Comparison of ENCODE assay signal across 8 mouse cellular contexts in the genomic region with DNA sequence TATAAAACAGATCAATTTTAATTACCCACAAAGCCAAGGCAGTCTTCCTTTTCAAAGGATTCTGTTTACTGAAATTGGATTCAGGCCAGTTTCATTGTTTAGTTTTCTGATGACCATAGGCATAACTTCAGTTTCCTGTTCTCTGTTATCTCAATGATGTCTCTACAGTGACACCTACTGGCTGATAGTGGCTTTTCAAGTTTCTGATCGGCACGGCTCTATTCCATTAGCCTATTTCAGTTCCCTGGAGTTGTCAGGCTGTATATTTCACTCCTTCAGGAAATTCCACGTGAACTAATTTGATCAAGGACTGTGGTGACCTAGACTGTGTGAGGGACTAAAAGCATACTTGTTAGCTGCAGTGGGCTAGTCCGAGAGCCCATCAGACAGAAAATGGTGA. TPM values are rescaled to one million over a fixed set of nuclear protein-coding genes. Genes with fewer than 3 reads are reported as not detected.
DNase-seq lines count a peak whose midpoint lies in the region; ATAC-seq lines count a peak whose summit lies in the region.

No protein-coding gene starts in this region.

- H3K4me1 ChIP-seq in forebrain, embryonic 14.5 days (ENCODE audit: control insufficient read depth, insufficient read depth, low read length): no peaks in the 10 kb centered on the region
- no peaks in the 10 kb centered on the region for H3K4me1 ChIP-seq in intestine, embryonic 16.5 days (ENCODE audit: control insufficient read depth, insufficient read depth, low read length)
- H3K4me1 ChIP-seq in limb, embryonic 13.5 days: no peaks in the 10 kb centered on the region
- no peaks in the 10 kb centered on the region for H3K4me1 ChIP-seq in neural tube, embryonic 11.5 days (ENCODE audit: control insufficient read depth, insufficient read depth, low read length)

- no peaks in the 10 kb centered on the region for H3K9me3 ChIP-seq in forebrain, embryonic 14.5 days (replicated peaks; ENCODE audit: control insufficient read depth, low read length)
- no peaks in the 10 kb centered on the region for H3K9me3 ChIP-seq in intestine, embryonic 16.5 days (ENCODE audit: control insufficient read depth, low read length)
- H3K9me3 ChIP-seq in limb, embryonic 13.5 days: no peaks in the 10 kb centered on the region
- no peaks in the 10 kb centered on the region for H3K9me3 ChIP-seq in neural tube, embryonic 11.5 days (ENCODE audit: control insufficient read depth, low read length)

- peak; percentile 50 for DNase-seq in testis, postnatal 10 days (ENCODE audit: low spot score)
- DNase-seq in testis, postnatal 14 days (ENCODE audit: low spot score): no peak
- peak; percentile 33 for DNase-seq in c-Kit-positive CD71-negative TER-119-negative erythroid progenitor cells, embryonic 14.5 days (ENCODE audit: low read depth)
- DNase-seq in forebrain, embryonic 14.5 days (ENCODE audit: low spot score): peak; percentile 84
- peak; percentile 30 for DNase-seq in neural tube, embryonic 11.5 days (ENCODE audit: low spot score)
- peak; percentile 35 for DNase-seq in thymus, postnatal 4 days

- peak; percentile 89 for ATAC-seq in forebrain, embryonic 14.5 days
- peak; percentile 62; the same call in 1 of the 2 replicates for ATAC-seq in intestine, embryonic 16.5 days
- ATAC-seq in limb, embryonic 13.5 days (ENCODE audit: low FRiP score, low read depth): peak; percentile 24
- no peak for ATAC-seq in neural tube, embryonic 11.5 days (ENCODE audit: insufficient read depth, low FRiP score, low TSS enrichment)

- H3K4me2 ChIP-seq in forebrain, embryonic 14.5 days (ENCODE audit: low read length): no peak overlapping the region
- H3K4me2 ChIP-seq in intestine, embryonic 16.5 days (ENCODE audit: low read depth, low read length): no peak overlapping the region
- H3K4me2 ChIP-seq in limb, embryonic 13.5 days (replicated peaks): no peak overlapping the region
- H3K4me2 ChIP-seq in neural tube, embryonic 11.5 days (ENCODE audit: low read depth): no peak overlapping the region

- H3K27ac ChIP-seq in forebrain, embryonic 14.5 days (ENCODE audit: low read depth, low read length): no peak overlapping the region
- no peak overlapping the region for H3K27ac ChIP-seq in intestine, embryonic 16.5 days (ENCODE audit: low read length)
- no peak overlapping the region for H3K27ac ChIP-seq in limb, embryonic 13.5 days
- no peak overlapping the region for H3K27ac ChIP-seq in neural tube, embryonic 11.5 days (ENCODE audit: low read depth, low read length)

- 30% methylated on average over 4 of the region's 4 CpGs for WGBS in forebrain, embryonic 14.5 days
- 27% methylated on average over 4 of the region's 4 CpGs for WGBS in intestine, embryonic 16.5 days
- WGBS in limb, embryonic 13.5 days: 30% methylated on average over 4 of the region's 4 CpGs
- 35% methylated on average over 4 of the region's 4 CpGs for WGBS in neural tube, embryonic 11.5 days

- no peaks in the 10 kb centered on the region for H3K36me3 ChIP-seq in forebrain, embryonic 14.5 days (ENCODE audit: control insufficient read depth, insufficient read depth, low read length)
- no peaks in the 10 kb centered on the region for H3K36me3 ChIP-seq in intestine, embryonic 16.5 days (ENCODE audit: control insufficient read depth, insufficient read depth, low read length)
- no peaks in the 10 kb centered on the region for H3K36me3 ChIP-seq in limb, embryonic 13.5 days
- no peaks in the 10 kb centered on the region for H3K36me3 ChIP-seq in neural tube, embryonic 11.5 days (ENCODE audit: control insufficient read depth, insufficient read depth, low read length)

- H3K27me3 ChIP-seq in forebrain, embryonic 14.5 days (replicated peaks; ENCODE audit: control insufficient read depth, insufficient read depth, low read length): 0 out of 2 replicates have a peak, but pooled peaks cover 3% of the 10 kb centered on the region
- H3K27me3 ChIP-seq in intestine, embryonic 16.5 days (replicated peaks; ENCODE audit: control insufficient read depth, insufficient read depth, low read length): no peaks in the 10 kb centered on the region
- peaks cover 47% of the 10 kb centered on the region; the same call in 1 of the 2 replicates for H3K27me3 ChIP-seq in limb, embryonic 13.5 days
- H3K27me3 ChIP-seq in neural tube, embryonic 11.5 days (ENCODE audit: control insufficient read depth, insufficient read depth, low read length): no peaks in the 10 kb centered on the region; the same call in 1 of the 2 replicates

- no peak overlapping the region for H3K4me3 ChIP-seq in forebrain, embryonic 14.5 days (ENCODE audit: low read depth, low read length)
- H3K4me3 ChIP-seq in intestine, embryonic 16.5 days (ENCODE audit: low read length): no peak overlapping the region
- H3K4me3 ChIP-seq in limb, embryonic 13.5 days: no peak overlapping the region
- no peak overlapping the region for H3K4me3 ChIP-seq in neural tube, embryonic 11.5 days (ENCODE audit: low read depth, low read length)

- no peak overlapping the region for H3K9ac ChIP-seq in forebrain, embryonic 14.5 days (ENCODE audit: low read length)
- no peak overlapping the region for H3K9ac ChIP-seq in intestine, embryonic 16.5 days (ENCODE audit: low read depth, low read length)
- no peak overlapping the region for H3K9ac ChIP-seq in limb, embryonic 13.5 days
- H3K9ac ChIP-seq in neural tube, embryonic 11.5 days (ENCODE audit: low read length): no peak overlapping the region

RNA-seq across cellular contexts. Expression of a gene that starts 25.0 kb away (rescaled TPM):
- 0.13 and 0.25 TPM in 2 replicates for polyA plus RNA-seq in forebrain, embryonic 14.5 days (2014; fragmentation: Nextera tagmentation; extraction: Ambion mirVana)
- 0.24 and 0.33 TPM in 2 replicates for polyA plus RNA-seq in intestine, embryonic 16.5 days (2015; fragmentation: Nextera tagmentation; extraction: Ambion mirVana)
- 0.15 and 0.27 TPM in 2 replicates for polyA plus RNA-seq in limb, embryonic 13.5 days (2015; fragmentation: Nextera tagmentation; extraction: Ambion mirVana)
- polyA plus RNA-seq in neural tube, embryonic 11.5 days (2014; fragmentation: Nextera tagmentation; extraction: Ambion mirVana): 0.42 and 0.51 TPM in 2 replicates
